In the genomic region with DNA sequence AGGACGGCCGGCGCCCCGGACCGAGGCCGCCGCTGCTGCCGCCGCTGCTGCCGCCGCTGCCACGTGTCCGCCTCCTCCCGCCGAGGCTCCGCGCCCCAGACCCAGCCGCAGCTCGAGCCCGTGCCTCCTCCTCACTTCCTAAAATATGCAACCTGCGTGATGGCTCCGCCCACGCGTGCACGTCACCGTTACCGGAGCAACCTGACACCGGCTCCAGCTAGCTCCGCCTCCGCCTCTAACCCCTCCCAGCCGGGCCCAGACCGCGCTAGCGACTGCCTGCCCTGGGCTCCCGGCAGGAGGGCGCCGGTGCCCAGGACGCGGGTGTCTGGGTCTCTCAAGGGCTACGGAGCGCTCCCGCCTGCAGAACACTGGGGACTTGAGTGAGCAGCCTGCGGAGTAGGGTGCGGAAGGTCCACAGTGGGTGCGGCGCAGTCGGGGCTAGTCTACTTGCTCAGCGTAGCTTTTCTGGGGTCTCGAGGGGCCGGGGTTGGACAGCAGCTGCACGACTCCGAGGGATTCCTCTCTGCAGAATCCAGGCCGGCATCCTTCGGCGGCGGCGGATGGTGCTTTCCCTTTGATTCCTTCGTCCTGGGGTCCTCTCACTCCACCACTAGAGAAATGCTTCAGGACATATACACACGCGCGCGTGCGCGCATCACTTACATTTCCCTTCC, we compare ENCODE assay signal across 8 mouse cellular contexts. TPM values are rescaled to one million over a fixed set of nuclear protein-coding genes. Genes with fewer than 3 reads are reported as not detected.
DNase-seq lines count a peak whose midpoint lies in the region; ATAC-seq and TF ChIP-seq lines count a peak whose summit lies in the region.

Atp1a1 (minus strand) TSS at position 135 of the 674 bp plus-strand sequence.

- no peak for TF ChIP-seq CTCF in E14TG2a.4 (conservative IDR thresholded peaks at IDR 0.05; ENCODE audit: low read length)
- TF ChIP-seq CTCF in heart, postnatal 0 days (IDR thresholded peaks at IDR 0.05; ENCODE audit: low read depth), result peak; percentile 21; the same call in 1 of the 2 replicates
- no peak for TF ChIP-seq CTCF in testis, adult 2 months (IDR thresholded peaks at IDR 0.05; ENCODE audit: control insufficient read depth, insufficient read depth, insufficient replicate concordance, low read depth, low read length)

- peak within 1 kb of the TSS; percentile 94 for H3K27ac ChIP-seq in forebrain, embryonic 12.5 days
- H3K27ac ChIP-seq in heart, postnatal 0 days (ENCODE audit: low read depth), result peak within 1 kb of the TSS; percentile 100
- H3K27ac ChIP-seq in liver, embryonic 16.5 days (ENCODE audit: low read length), result peak within 1 kb of the TSS; percentile 97
- peak within 1 kb of the TSS; percentile 97 for H3K27ac ChIP-seq in neural tube, embryonic 13.5 days (replicated peaks)
- H3K27ac ChIP-seq in testis, adult 2 months (ENCODE audit: control insufficient read depth, insufficient read depth, low read depth, low read length), result peak within 1 kb of the TSS; percentile 81

- H3K4me3 ChIP-seq in E14TG2a.4 (replicated peaks; ENCODE audit: low read length), result peak within 1 kb of the TSS; percentile 97
- peak within 1 kb of the TSS; percentile 82 for H3K4me3 ChIP-seq in forebrain, embryonic 12.5 days (replicated peaks)
- H3K4me3 ChIP-seq in heart, postnatal 0 days (ENCODE audit: low read depth, low read length), result peak within 1 kb of the TSS; percentile 82
- H3K4me3 ChIP-seq in liver, embryonic 16.5 days (ENCODE audit: low read depth, low read length), result peak within 1 kb of the TSS; percentile 96
- H3K4me3 ChIP-seq in neural tube, embryonic 13.5 days, result peak within 1 kb of the TSS; percentile 79
- peak within 1 kb of the TSS; percentile 89 for H3K4me3 ChIP-seq in testis, adult 2 months (ENCODE audit: control insufficient read depth, low read depth, low read length)

- peak; percentile 96 for DNase-seq in c-Kit-positive CD71-positive TER-119-positive erythroid progenitor cells, embryonic 14.5 days (ENCODE audit: low spot score)
- peak; percentile 96 for DNase-seq in heart, postnatal 0 days (ENCODE audit: low spot score)
- peak; percentile 99 for DNase-seq in kidney, postnatal 4 days

- H3K4me2 ChIP-seq in forebrain, embryonic 12.5 days, result peak within 1 kb of the TSS; percentile 78
- H3K4me2 ChIP-seq in heart, postnatal 0 days (ENCODE audit: low read depth, low read length), result peak within 1 kb of the TSS; percentile 85
- peak within 1 kb of the TSS; percentile 93 for H3K4me2 ChIP-seq in liver, embryonic 16.5 days (ENCODE audit: low read depth, low read length)
- H3K4me2 ChIP-seq in neural tube, embryonic 13.5 days, result peak within 1 kb of the TSS; percentile 72

- no peak for TF ChIP-seq EP300 in heart, postnatal 0 days (IDR thresholded peaks at IDR 0.05; ENCODE audit: low read depth)

- peaks cover 3% of the 10 kb centered on the region; the same call in 1 of the 2 replicates for H3K36me3 ChIP-seq in E14TG2a.4 (ENCODE audit: insufficient read depth, low read length)
- no peaks in the 10 kb centered on the region for H3K36me3 ChIP-seq in forebrain, embryonic 12.5 days (replicated peaks)
- no peaks in the 10 kb centered on the region for H3K36me3 ChIP-seq in heart, postnatal 0 days (replicated peaks; ENCODE audit: control insufficient read depth, insufficient read depth, low read length)
- H3K36me3 ChIP-seq in liver, embryonic 16.5 days (ENCODE audit: control insufficient read depth, insufficient read depth), result no peaks in the 10 kb centered on the region
- no peaks in the 10 kb centered on the region for H3K36me3 ChIP-seq in neural tube, embryonic 13.5 days
- H3K36me3 ChIP-seq in testis, adult 2 months (ENCODE audit: control insufficient read depth, insufficient read depth, low read length), result no peaks in the 10 kb centered on the region

- peak; percentile 96 for ATAC-seq in forebrain, embryonic 12.5 days (ENCODE audit: low FRiP score)
- ATAC-seq in heart, postnatal 0 days (ENCODE audit: insufficient read depth, low read depth), result peak; percentile 88
- ATAC-seq in liver, embryonic 16.5 days (ENCODE audit: low read depth), result peak; percentile 93
- ATAC-seq in neural tube, embryonic 13.5 days (ENCODE audit: low read depth), result peak; percentile 98

- peaks cover 48% of the 10 kb centered on the region for H3K4me1 ChIP-seq in E14TG2a.4 (replicated peaks; ENCODE audit: low read depth, low read length)
- H3K4me1 ChIP-seq in forebrain, embryonic 12.5 days, result peaks cover 47% of the 10 kb centered on the region
- peaks cover 16% of the 10 kb centered on the region for H3K4me1 ChIP-seq in heart, postnatal 0 days (ENCODE audit: control insufficient read depth, insufficient read depth)
- H3K4me1 ChIP-seq in liver, embryonic 16.5 days (ENCODE audit: control insufficient read depth, low read depth, low read length), result peaks cover 41% of the 10 kb centered on the region
- peaks cover 49% of the 10 kb centered on the region for H3K4me1 ChIP-seq in neural tube, embryonic 13.5 days (replicated peaks)
- peaks cover 15% of the 10 kb centered on the region for H3K4me1 ChIP-seq in testis, adult 2 months (ENCODE audit: control insufficient read depth, insufficient read depth, low read length)

- H3K9me3 ChIP-seq in E14TG2a.4 (ENCODE audit: low read length), result no peaks in the 10 kb centered on the region
- no peaks in the 10 kb centered on the region for H3K9me3 ChIP-seq in forebrain, embryonic 12.5 days
- no peaks in the 10 kb centered on the region for H3K9me3 ChIP-seq in heart, postnatal 0 days (replicated peaks; ENCODE audit: control insufficient read depth, low read length)
- no peaks in the 10 kb centered on the region for H3K9me3 ChIP-seq in liver, embryonic 16.5 days (replicated peaks; ENCODE audit: control insufficient read depth, low read length)
- H3K9me3 ChIP-seq in neural tube, embryonic 13.5 days, result no peaks in the 10 kb centered on the region

- peaks cover 26% of the 10 kb centered on the region for H3K27me3 ChIP-seq in E14TG2a.4 (ENCODE audit: insufficient read depth, low read length)
- H3K27me3 ChIP-seq in forebrain, embryonic 12.5 days, result peaks cover 11% of the 10 kb centered on the region; the same call in 1 of the 2 replicates
- no peaks in the 10 kb centered on the region for H3K27me3 ChIP-seq in heart, postnatal 0 days (ENCODE audit: control insufficient read depth, insufficient read depth, low read length)
- H3K27me3 ChIP-seq in liver, embryonic 16.5 days (ENCODE audit: control insufficient read depth, insufficient read depth, low read depth, low read length), result peaks cover 15% of the 10 kb centered on the region
- no peaks in the 10 kb centered on the region; the same call in 1 of the 2 replicates for H3K27me3 ChIP-seq in neural tube, embryonic 13.5 days
- peaks cover 4% of the 10 kb centered on the region for H3K27me3 ChIP-seq in testis, adult 2 months (ENCODE audit: control insufficient read depth, insufficient read depth, low read length)

- H3K9ac ChIP-seq in forebrain, embryonic 12.5 days, result peak within 1 kb of the TSS; percentile 94
- H3K9ac ChIP-seq in heart, postnatal 0 days (replicated peaks; ENCODE audit: low read depth, low read length), result peak within 1 kb of the TSS; percentile 99
- peak within 1 kb of the TSS; percentile 94 for H3K9ac ChIP-seq in liver, embryonic 16.5 days (ENCODE audit: low read depth, low read length)
- H3K9ac ChIP-seq in neural tube, embryonic 13.5 days, result peak within 1 kb of the TSS; percentile 92

- WGBS in forebrain, embryonic 12.5 days, result under 1% methylated on average over 62 of the region's 64 CpGs
- WGBS in heart, postnatal 0 days, result under 1% methylated on average over 44 of the region's 64 CpGs
- WGBS in liver, embryonic 16.5 days (ENCODE audit: insufficient replicate concordance), result under 1% methylated on average over 59 of the region's 64 CpGs
- under 1% methylated on average over 55 of the region's 64 CpGs for WGBS in neural tube, embryonic 13.5 days

- TF ChIP-seq POLR2A in testis, adult 2 months (IDR thresholded peaks at IDR 0.05; ENCODE audit: control insufficient read depth, low read depth, low read length), result peak; percentile 94

RNA-seq across cellular contexts. Expression of gene Atp1a1, which starts in this region (rescaled TPM):
- 45.0 and 51.5 TPM in 2 replicates for polyA plus RNA-seq in forebrain, embryonic 12.5 days (2016; fragmentation: Nextera tagmentation; extraction: Ambion mirVana)
- 914 and 1,212 TPM in 2 replicates for total RNA-seq in heart, postnatal 0 days (2014; rRNA removed; ENCODE audit: low replicate concordance)
- polyA plus RNA-seq in heart, postnatal 0 days (2015; fragmentation: Nextera tagmentation; extraction: Ambion mirVana), result 227 and 257 TPM in 2 replicates
- polyA plus RNA-seq in liver, embryonic 16.5 days (2015; fragmentation: Nextera tagmentation; extraction: Ambion mirVana), result 42.1 and 45.4 TPM in 2 replicates
- polyA plus RNA-seq in neural tube, embryonic 13.5 days (2015; fragmentation: Nextera tagmentation; extraction: Ambion mirVana), result 66.4 and 69.5 TPM in 2 replicates
- 54.7 and 57.0 TPM in 2 replicates for polyA plus RNA-seq in testis, adult 2 months (2012; rRNA removed)

Comparison
In these comparisons a context has a peak if more than half of its experiments do, and no peak if none do; other contexts are left out.
1. Peak in every context shown above with its lines: DNase-seq, ATAC-seq, H3K4me3 ChIP-seq and H3K27ac ChIP-seq.